Mouse (Mus musculus) intestine, embryonic 16.5 days (tissue): Measurements from ENCODE around the gene Rangrf. TPM values are rescaled to one million over a fixed set of nuclear protein-coding genes. Genes with fewer than 3 reads are reported as not detected.
"Not testable (repeated sequence)": the region's sequence is repeated elsewhere in the genome, so short reads cannot be mapped to it uniquely, and the experiment has no call there.

ENCODE experiments used
- ATAC-seq: fragments of 200-750 bp; cut with Nextera tagmentation; 2 replicates; pipeline ENCODE4 v1.8.0; 2017; ENCODE audit warnings: moderate TSS enrichment, moderate library complexity
- H3K27ac ChIP-seq: fragments of 300-500 bp; sonication (generic); 2 replicates; pipeline ENCODE4 v1.5.1; 2014; ENCODE audit warnings: mild to moderate bottlenecking, low read length
- H3K27me3 ChIP-seq: fragments of 300-500 bp; sonication (generic); replicated peaks from 2 replicates; pipeline ENCODE4 v1.6.1; 2014; ENCODE audit warnings: low read length, control low read depth, mixed read lengths; ENCODE audit not compliant: control insufficient read depth, insufficient read depth
- H3K36me3 ChIP-seq: fragments of 300-500 bp; sonication (generic); 2 replicates; pipeline ENCODE4 v1.6.1; 2014; ENCODE audit warnings: low read length, control low read depth; ENCODE audit not compliant: control insufficient read depth, insufficient read depth
- H3K4me1 ChIP-seq: fragments of 300-500 bp; sonication (generic); 2 replicates; pipeline ENCODE4 v1.6.1; 2014; ENCODE audit warnings: low read length, control low read depth, mixed read lengths; ENCODE audit not compliant: control insufficient read depth, insufficient read depth
- H3K4me2 ChIP-seq: fragments of 300-500 bp; sonication (generic); 2 replicates; pipeline ENCODE4 v1.6.1; 2014; ENCODE audit warnings: low read depth, low read length, control low read depth
- H3K4me3 ChIP-seq: fragments of 300-500 bp; sonication (generic); 2 replicates; pipeline ENCODE4 v1.5.1; 2014; ENCODE audit warnings: mild to moderate bottlenecking, low read length
- H3K9ac ChIP-seq: fragments of 300-500 bp; sonication (generic); 2 replicates; pipeline ENCODE4 v1.6.1; 2014; ENCODE audit warnings: low read depth, low read length
- H3K9me3 ChIP-seq: fragments of 300-500 bp; sonication (generic); 2 replicates; pipeline ENCODE4 v1.6.1; 2016; ENCODE audit warnings: low read length, control low read depth; ENCODE audit not compliant: control insufficient read depth
- WGBS: fragments of 180-500 bp; shearing (Covaris S2); extraction: QIAGEN DNeasy Blood & Tissue Kit; methylation state at CpG from one replicate; pipeline ENCODE4 v1.1.7; 2014; 5-methylcytosine and 5-hydroxymethylcytosine counted together
- polyA plus RNA-seq: library from polyadenylated mRNA; unstranded; fragments of >200 nt; fragmentation: Nextera tagmentation; extraction: Ambion mirVana; gene quantifications from 2 replicates; pipeline ENCODE4 v1.2.1, GENCODE M21; 2015

The Rangrf gene
- polyA plus RNA-seq, result 48.2 and 56.7 TPM in 2 replicates

GRCm38 (mm10) chr11:68975085-68975484 is at the start of gene Rangrf:
Rangrf (minus strand) TSS chr11:68975185.
- ATAC-seq, result no peak
- Histone ChIP-seq H3K36me3 (no peaks in the 10 kb centered on the region), H3K4me1 (peaks cover 12% of the 10 kb centered on the region), H3K27me3 (no peaks in the 10 kb centered on the region), H3K4me3 (peak within 1 kb of the TSS; percentile 52), H3K9ac (0 out of 2 replicates have a peak within 1 kb of the TSS, but pooled peaks have one; percentile 22), H3K4me2 (peak within 1 kb of the TSS; percentile 64), H3K27ac (no peak within 1 kb of the TSS), H3K9me3 (no peaks in the 10 kb centered on the region)
- WGBS, result 79% methylated on average over 7 of the region's 7 CpGs

- Histone ChIP-seq H3K9me3 (no peaks in the 10 kb centered on the region), H3K36me3 (peaks cover 11% of the 10 kb centered on the region)
Measured at GRCm38 (mm10) chr11:69020691-69021090, 45.7 kb upstream of the Rangrf start.

GRCm38 (mm10) chr11:69016755-69017154 is 41.8 kb upstream of the Rangrf start:
- H3K36me3 ChIP-seq, result no peaks in the 10 kb centered on the region
- peaks cover 7% of the 10 kb centered on the region for H3K4me1 ChIP-seq
- H3K4me2 ChIP-seq, result peak overlapping the region; percentile 77
- no peaks in the 10 kb centered on the region for H3K27me3 ChIP-seq
- peak overlapping the region; percentile 73 for H3K9ac ChIP-seq
- H3K27ac ChIP-seq, result no peak overlapping the region
- H3K9me3 ChIP-seq, result no peaks in the 10 kb centered on the region
- no peak for ATAC-seq
- WGBS, result 58% methylated on average over 3 of the region's 3 CpGs
- H3K4me3 ChIP-seq, result peak overlapping the region; percentile 58

More at GRCm38 (mm10) chr11:69020691-69021090, 45.7 kb upstream of the Rangrf start:
- Histone ChIP-seq H3K4me3 (no peak overlapping the region), H3K27me3 (no peaks in the 10 kb centered on the region), H3K4me2 (no peak overlapping the region), H3K27ac (no peak overlapping the region), H3K9ac (no peak overlapping the region), H3K4me1 (peaks cover 7% of the 10 kb centered on the region)
- no peak for ATAC-seq

- H3K36me3 ChIP-seq, result no peaks in the 10 kb centered on the region
- peak within 1 kb of the TSS; percentile 73 for H3K9ac ChIP-seq
- no peaks in the 10 kb centered on the region for H3K27me3 ChIP-seq
- peak within 1 kb of the TSS; percentile 77 for H3K4me2 ChIP-seq
- H3K4me1 ChIP-seq, result peaks cover 7% of the 10 kb centered on the region
- H3K4me3 ChIP-seq, result peak within 1 kb of the TSS; percentile 58
- H3K9me3 ChIP-seq, result no peaks in the 10 kb centered on the region
- 2% methylated on average over 38 of the region's 38 CpGs for WGBS
- peak; percentile 95 for ATAC-seq
- peak within 1 kb of the TSS; percentile 93 for H3K27ac ChIP-seq
Measured at GRCm38 (mm10) chr11:69015644-69016441, 40.9 kb upstream of the Rangrf start, which contains the start of gene Ctc1. Ctc1 (plus strand) TSS chr11:69015911.

GRCm38 (mm10) chr11:69012071-69012601 is 37.2 kb upstream of the Rangrf start:
- Histone ChIP-seq H3K4me1 (peaks cover 13% of the 10 kb centered on the region), H3K36me3 (no peaks in the 10 kb centered on the region), H3K4me2 (peak overlapping the region; percentile 82), H3K9me3 (no peaks in the 10 kb centered on the region), H3K27me3 (no peaks in the 10 kb centered on the region), H3K9ac (peak overlapping the region; percentile 70), H3K4me3 (peak overlapping the region; percentile 61), H3K27ac (peak overlapping the region; percentile 93)
- under 1% methylated on average over 18 of the region's 18 CpGs for WGBS
- peak; percentile 67 for ATAC-seq

GRCm38 (mm10) chr11:69011445-69011844 is 36.5 kb upstream of the Rangrf start:
- H3K4me1 ChIP-seq, result peaks cover 10% of the 10 kb centered on the region
- not testable (repeated sequence) for H3K27ac ChIP-seq, H3K9me3 ChIP-seq, ATAC-seq, H3K9ac ChIP-seq, H3K36me3 ChIP-seq, H3K27me3 ChIP-seq
- peak overlapping the region; percentile 82 for H3K4me2 ChIP-seq
- H3K4me3 ChIP-seq, result peak overlapping the region; percentile 61
- WGBS, result 47% methylated on average over 2 of the region's 2 CpGs

- Histone ChIP-seq H3K4me1 (peaks cover 10% of the 10 kb centered on the region), H3K27me3 (no peaks in the 10 kb centered on the region), H3K27ac (no peak overlapping the region), H3K9me3 (no peaks in the 10 kb centered on the region), H3K36me3 (no peaks in the 10 kb centered on the region), H3K4me2 (no peak overlapping the region), H3K4me3 (no peak overlapping the region), H3K9ac (no peak overlapping the region; the same call in 1 of the 2 replicates)
- ATAC-seq, result no peak
- 87% methylated on average over 15 of the region's 15 CpGs for WGBS
Measured at GRCm38 (mm10) chr11:69010400-69011323, 35.7 kb upstream of the Rangrf start.

- 87% methylated on average over 1 of the region's 1 CpGs for WGBS
- no peak overlapping the region for H3K9ac ChIP-seq
Measured at GRCm38 (mm10) chr11:69009508-69009907, 34.5 kb upstream of the Rangrf start.

More at GRCm38 (mm10) chr11:69009508-69009907, 34.5 kb upstream of the Rangrf start:
- ATAC-seq, result no peak
- H3K4me2 ChIP-seq, result no peak overlapping the region
- no peak overlapping the region for H3K27ac ChIP-seq
- H3K4me1 ChIP-seq, result peaks cover 10% of the 10 kb centered on the region
- H3K9me3 ChIP-seq, result no peaks in the 10 kb centered on the region
- no peaks in the 10 kb centered on the region for H3K36me3 ChIP-seq
- no peak overlapping the region for H3K4me3 ChIP-seq
- no peaks in the 10 kb centered on the region for H3K27me3 ChIP-seq
